Mouse (Mus musculus) forebrain, embryonic 16.5 days (tissue): ENCODE results near the gene Rtl9. TPM values are rescaled to one million over a fixed set of nuclear protein-coding genes. Genes with fewer than 3 reads are reported as not detected.

Experiments
- polyA plus RNA-seq: library from polyadenylated mRNA; unstranded; fragments of >200 nt; fragmentation: Nextera tagmentation; extraction: Ambion mirVana; gene quantifications from 2 replicates; pipeline ENCODE4 v1.2.1, GENCODE M21; 2015

The Rtl9 gene
- polyA plus RNA-seq, 1 experiment from 2014 or later: 0.60 TPM

Other genes starting within 250 kb of the Rtl9 start
- 4.6 and 5.0 TPM in 2 replicates for gene Ammecr1, start 132.9 kb upstream of the Rtl9 start, polyA plus RNA-seq